Mouse (Mus musculus) mesoderm, embryonic 11.5 days (tissue): ENCODE data around the gene Wdsub1.

Experiments
- DNase-seq: peaks from one replicate; pipeline ENCODE4 v3.0.0-alpha.2; 2012; ENCODE audit warnings: low read depth, low spot score

Wdsub1 gene

DNA sequence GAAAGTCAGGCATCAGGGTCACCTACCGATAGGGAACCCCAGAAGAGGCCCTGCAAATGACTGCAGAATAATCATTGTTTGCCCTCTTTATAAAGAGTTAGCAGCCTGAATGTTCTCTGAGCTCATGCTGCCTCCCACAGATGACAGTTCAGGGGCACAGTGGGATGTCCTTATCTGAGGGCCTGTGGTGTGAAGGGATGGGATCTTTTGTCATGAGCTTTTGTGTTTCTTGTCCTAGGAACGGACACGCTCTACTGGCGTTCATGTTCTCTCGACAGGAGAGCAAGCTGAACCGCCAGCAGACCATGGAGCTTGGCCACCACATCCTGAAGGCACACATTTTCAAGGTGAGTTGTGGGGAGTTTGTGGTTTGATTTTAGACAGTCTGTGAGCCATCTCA, 76.4 kb downstream of the Wdsub1 start:
- no peak for DNase-seq

DNA sequence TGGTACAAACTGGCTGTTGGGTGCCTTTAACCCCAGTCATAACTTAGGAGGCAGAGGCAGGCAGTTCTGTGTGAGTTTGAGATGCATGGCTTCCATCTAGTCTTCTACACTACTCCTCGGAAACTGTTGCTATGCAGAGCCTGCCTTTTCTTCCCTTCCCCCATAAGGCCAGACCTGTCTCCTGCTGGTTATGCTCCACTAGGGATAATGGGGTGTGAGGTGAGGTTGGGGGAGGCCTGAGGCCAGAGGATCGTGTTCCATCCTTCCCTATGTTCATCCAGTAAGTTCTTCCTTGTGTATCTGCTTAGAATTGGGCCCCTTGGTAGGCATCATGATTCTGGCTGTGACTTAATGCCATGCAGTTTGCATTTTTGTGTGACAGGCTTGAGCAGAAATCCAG, 76.8 kb downstream of the Wdsub1 start:
- no peak for DNase-seq

DNA sequence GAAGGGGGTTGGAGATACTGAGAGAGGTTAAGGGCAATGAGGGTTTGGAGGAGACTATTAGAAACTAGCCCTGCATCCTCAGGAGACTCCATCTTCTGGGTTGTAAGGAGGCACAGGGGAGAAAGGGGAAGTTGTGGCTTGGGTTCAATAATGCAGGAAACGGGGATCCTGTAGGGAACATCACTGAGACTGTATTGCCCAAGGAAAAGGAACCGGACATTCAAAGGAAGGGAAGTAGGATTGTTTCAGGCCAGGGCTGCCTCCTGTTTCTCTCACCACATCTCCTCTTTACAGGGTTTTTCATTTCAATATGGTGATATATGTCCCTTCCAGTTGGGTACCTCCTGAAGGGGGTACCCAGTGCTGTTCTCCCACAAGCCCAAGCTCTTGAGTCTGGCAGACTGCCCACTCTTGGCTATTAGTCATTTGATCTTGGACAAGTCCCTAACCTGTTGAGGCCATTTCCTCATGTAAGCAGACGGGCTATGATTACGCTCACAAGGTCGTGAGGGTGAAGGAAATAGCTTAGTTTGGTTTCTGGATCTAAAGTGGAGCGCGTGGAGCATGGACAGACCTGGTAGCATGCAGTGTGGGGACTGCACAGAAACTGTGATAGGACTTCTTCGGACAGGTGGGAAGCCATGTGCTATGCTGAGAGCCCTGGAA, 79.5 kb downstream of the Wdsub1 start:
- DNase-seq, result no peak
